Comparison of ENCODE assay signal across 8 mouse cellular contexts in the genomic region with DNA sequence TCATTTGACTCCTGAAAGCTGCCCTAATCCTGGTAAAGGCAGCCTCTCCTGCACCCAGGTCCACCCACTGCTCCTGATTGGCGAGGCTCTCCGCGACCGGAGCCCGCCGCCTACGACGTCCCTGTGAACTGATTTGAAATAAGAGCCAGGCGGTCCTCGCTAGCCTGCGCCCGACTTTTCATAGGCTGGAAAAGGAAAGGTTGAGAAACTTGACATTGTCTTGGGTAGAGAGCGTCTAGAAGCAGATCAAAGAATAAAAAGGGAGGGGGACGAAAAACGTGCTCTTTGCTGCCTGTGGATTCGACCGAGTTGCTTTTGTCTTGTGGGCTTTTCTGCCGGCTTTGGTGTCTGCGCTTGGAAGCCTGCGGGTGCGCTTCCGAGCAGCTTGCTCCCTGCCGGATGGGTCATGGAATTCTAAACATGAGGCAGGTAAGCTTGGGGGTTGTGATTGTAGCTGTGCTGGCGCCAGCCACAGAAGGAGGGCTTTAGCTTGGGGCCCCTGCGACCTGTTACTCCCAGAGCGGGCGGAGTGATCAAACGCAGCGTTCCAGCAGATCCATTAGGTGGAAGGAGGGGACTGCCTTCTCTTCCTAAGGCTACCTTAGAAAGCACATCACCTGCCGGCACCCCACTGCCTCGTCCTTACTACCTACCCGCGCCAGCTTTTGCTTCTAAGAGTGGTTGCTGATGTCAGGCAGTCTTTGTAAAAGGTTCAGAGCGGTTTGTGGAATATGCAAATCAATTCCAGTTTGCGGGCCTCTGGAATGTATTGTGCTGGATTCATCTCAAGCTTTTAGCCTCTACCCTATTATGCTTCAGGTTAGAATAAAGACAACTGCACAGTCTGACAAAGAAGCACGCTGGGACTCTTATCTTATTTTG.
DNase-seq lines count a peak whose midpoint lies in the region; ATAC-seq and TF ChIP-seq lines count a peak whose summit lies in the region.

No protein-coding gene starts in this region.

- no peaks in the 10 kb centered on the region for H3K4me1 ChIP-seq in hindbrain, postnatal 0 days (ENCODE audit: insufficient read depth, low read length)

- H3K4me2 ChIP-seq in hindbrain, postnatal 0 days (ENCODE audit: low read depth, low read length) = peak overlapping the region; percentile 68

- no peaks in the 10 kb centered on the region for H3K9me3 ChIP-seq in hindbrain, postnatal 0 days (ENCODE audit: low read length)

- 17% methylated on average over 36 of the region's 36 CpGs for WGBS in hindbrain, postnatal 0 days

- 0 out of 2 replicates have a peak, but pooled peaks have one; percentile 8 for TF ChIP-seq CTCF in hindbrain, postnatal 0 days (IDR thresholded peaks at IDR 0.05; ENCODE audit: low read depth)

- peak; percentile 74 for ATAC-seq in common myeloid progenitor, adult 5-6 weeks (replicated peaks; ENCODE audit: low read depth, poor library complexity, severe bottlenecking)
- ATAC-seq in hindbrain, postnatal 0 days = peak; percentile 83

- H3K27ac ChIP-seq in hindbrain, postnatal 0 days = 0 out of 2 replicates have a peak overlapping the region, but pooled peaks have one; percentile 36

- no peaks in the 10 kb centered on the region for H3K27me3 ChIP-seq in hindbrain, postnatal 0 days (ENCODE audit: insufficient read depth, low read length)

- H3K9ac ChIP-seq in hindbrain, postnatal 0 days (replicated peaks; ENCODE audit: low read length) = peak overlapping the region; percentile 33

- DNase-seq in adrenal gland, adult (ENCODE audit: inconsistent age in 2 of 2, low spot score in 1 of 2) = peak; percentile 90 to 92
- DNase-seq in gastrocnemius, postnatal 10 days = peak; percentile 73
- DNase-seq in hindbrain, postnatal 0 days (ENCODE audit: low spot score) = peak; percentile 60
- DNase-seq in left cerebral cortex, adult 8-10 months (ENCODE audit: low spot score in 2 of 2) = peak; percentile 20 to 48
- peak; percentile 74 to 92 for DNase-seq in lung, postnatal 4 days
- DNase-seq in right cerebral cortex, adult 18-20 months = peak; percentile 70
- no peak for DNase-seq in c-Kit-positive CD71-positive TER-119-positive erythroid progenitor cells, embryonic 14.5 days (ENCODE audit: low spot score)

- peak overlapping the region; percentile 48 for H3K4me3 ChIP-seq in hindbrain, postnatal 0 days (ENCODE audit: low read length)

- H3K36me3 ChIP-seq in hindbrain, postnatal 0 days (ENCODE audit: insufficient read depth, low read length) = no peaks in the 10 kb centered on the region
